Mouse (Mus musculus): Measurements from ENCODE around the gene BC052040. TPM values are rescaled to one million over a fixed set of nuclear protein-coding genes. Genes with fewer than 3 reads are reported as not detected.

BC052040 gene
- 10.7 and 13.1 TPM in 2 replicates for polyA plus RNA-seq (2012; rRNA removed)

DNA sequence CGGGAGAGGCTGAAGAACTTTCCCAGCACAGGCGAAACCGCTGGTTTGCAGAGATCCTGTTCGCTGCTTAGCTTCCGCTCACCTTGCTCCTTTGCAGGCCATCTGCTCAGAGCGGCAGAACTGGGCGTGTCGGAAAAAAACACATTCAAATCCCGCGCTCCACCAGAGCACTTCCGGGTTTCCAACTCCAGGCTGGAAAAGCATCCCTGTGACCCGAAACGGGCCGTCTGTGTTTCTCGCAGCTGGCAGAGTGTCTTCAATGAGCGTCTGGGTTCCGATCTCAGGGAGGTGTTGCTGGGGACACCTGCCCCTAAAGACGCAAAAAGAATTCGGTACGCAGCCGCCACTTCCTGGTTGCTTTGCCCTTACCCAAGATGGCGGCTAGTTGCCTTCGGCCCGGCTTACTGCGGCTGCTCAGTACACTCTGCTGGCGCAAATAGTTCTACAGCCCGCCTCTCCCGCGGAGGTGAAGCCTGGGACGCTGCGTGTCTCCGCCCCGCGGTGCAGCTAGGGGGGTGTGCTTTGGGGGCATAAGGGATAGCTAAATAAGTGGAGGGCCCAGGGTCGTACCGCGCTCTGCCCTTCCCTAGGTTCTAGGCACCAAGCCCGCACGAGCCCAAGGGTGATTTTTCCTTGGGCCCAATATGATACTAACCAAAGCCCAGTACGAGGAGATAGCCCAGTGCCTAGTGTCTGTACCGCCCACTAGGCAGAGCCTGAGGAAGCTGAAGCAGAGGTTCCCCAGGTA is at the start of gene BC052040:
BC052040 (plus strand) TSS at position 476 of the 748 bp plus-strand sequence.

